Mouse (Mus musculus) G1E (cell line): ENCODE data around the gene Tln2.

ENCODE experiments used
- CTCF ChIP-seq: IDR thresholded peaks from 2 replicates; pipeline ENCODE4 v1.5.1; 2012; ENCODE audit warnings: low read depth, low read length, inconsistent platforms, mixed read lengths
- GATA1 ChIP-seq: IDR thresholded peaks from 2 replicates; pipeline ENCODE4 v1.6.1; 2012; ENCODE audit warnings: borderline replicate concordance, low read length, inconsistent platforms, mixed read lengths
- GATA2 ChIP-seq: IDR thresholded peaks from 2 replicates; pipeline ENCODE4 v1.6.1; 2012; ENCODE audit warnings: low read depth, low read length, inconsistent platforms, borderline replicate concordance
- POLR2AphosphoS5 ChIP-seq: IDR thresholded peaks from 2 replicates; pipeline ENCODE4 v1.6.1; 2012; ENCODE audit warnings: low read depth, low read length, inconsistent platforms; ENCODE audit not compliant: insufficient replicate concordance
- TAL1 ChIP-seq: conservative IDR thresholded peaks from 2 replicates; pipeline ENCODE4 v1.6.1; 2012; ENCODE audit warnings: low read depth, low read length, inconsistent platforms, mixed read lengths

- TF ChIP-seq CTCF: no peak
- TF ChIP-seq TAL1: no peak
- no peak for TF ChIP-seq GATA1
- TF ChIP-seq GATA2: no peak
- TF ChIP-seq POLR2AphosphoS5: no peak
Measured at GRCm38 (mm10) chr9:67489370-67489769, 70.1 kb downstream of the Tln2 start.
